Mouse (Mus musculus) olfactory bulb, adult 2 months (tissue): ENCODE measurements around the gene Slc16a11. TPM values are rescaled to one million over a fixed set of nuclear protein-coding genes. Genes with fewer than 3 reads are reported as not detected.
A peak's percentile ranks its signal among the peaks of the same experiment; 100 is the strongest.

Experiments
- H3K27ac ChIP-seq: fragments of 200-500 bp; 2 replicates; pipeline ENCODE4 v1.5.1; 2012; ENCODE audit warnings: low read depth, low read length; ENCODE audit not compliant: insufficient read depth
- H3K4me1 ChIP-seq: fragments of 200-500 bp; 2 replicates; pipeline ENCODE4 v1.6.1; 2012; ENCODE audit warnings: low read length; ENCODE audit not compliant: control insufficient read depth, insufficient read depth
- H3K4me3 ChIP-seq: fragments of 200-500 bp; 2 replicates; pipeline ENCODE4 v1.5.1; 2012; ENCODE audit warnings: mild to moderate bottlenecking, low read depth, low read length, moderate library complexity; ENCODE audit not compliant: insufficient read depth
- CTCF ChIP-seq: fragments of 200-500 bp; IDR thresholded peaks from 2 replicates; pipeline ENCODE4 v1.5.1; 2012; ENCODE audit warnings: low read depth, mild to moderate bottlenecking, low read length, moderate library complexity; ENCODE audit not compliant: insufficient read depth
- POLR2A ChIP-seq: fragments of 200-500 bp; IDR thresholded peaks from 2 replicates; pipeline ENCODE4 v1.6.1; 2012; ENCODE audit warnings: mild to moderate bottlenecking, low read depth, low read length, moderate library complexity; ENCODE audit not compliant: insufficient read depth
- WGBS: fragments of 180-500 bp; shearing (Covaris S2); methylation state at CpG from one replicate; pipeline ENCODE4 v1.1.7; 2018; 5-methylcytosine and 5-hydroxymethylcytosine counted together
- polyA plus RNA-seq: library from polyadenylated mRNA; stranded (reverse); fragments of >200 nt; gene quantifications from 2 replicates; pipeline ENCODE4 v1.2.4, GENCODE M21; 2012; ENCODE audit warnings: low replicate concordance; ENCODE audit not compliant: missing spikeins, insufficient read depth, insufficient read length

Gene Slc16a11
- polyA plus RNA-seq, 1 experiment = not detected

DNA sequence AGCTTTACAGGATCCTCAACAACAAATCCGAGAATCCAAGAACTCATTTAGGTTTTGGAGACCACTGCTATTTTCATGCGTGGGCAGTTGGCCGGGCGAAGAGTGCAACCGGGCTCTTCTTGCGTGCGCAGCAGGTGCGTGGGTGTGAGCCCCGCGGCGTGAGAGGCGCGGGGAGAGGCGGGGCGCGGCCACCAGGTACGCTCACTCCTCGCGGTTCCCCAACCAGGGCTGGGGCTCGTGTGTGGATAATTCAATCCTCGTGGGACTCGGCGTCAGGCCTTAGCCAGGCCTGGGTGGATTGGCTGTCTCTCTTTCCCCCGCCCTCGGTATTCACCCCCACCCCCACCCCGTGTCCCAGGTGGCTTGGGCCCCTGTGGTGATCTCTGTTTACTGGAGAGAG, 1.2 kb downstream of the Slc16a11 start:
- Histone ChIP-seq H3K27ac (no peak overlapping the region), H3K4me1 (peaks cover 26% of the 10 kb centered on the region), H3K4me3 (peak overlapping the region; percentile 49)
- TF ChIP-seq CTCF (no peak), POLR2A (no peak)
- 2% methylated on average over 26 of the region's 26 CpGs for WGBS

- 2% methylated on average over 46 of the region's 46 CpGs for WGBS
- Histone ChIP-seq H3K4me3 (peak overlapping the region; percentile 49), H3K27ac (no peak overlapping the region), H3K4me1 (peaks cover 31% of the 10 kb centered on the region)
- TF ChIP-seq POLR2A (no peak; the same call in 1 of the 2 replicates), CTCF (no peak)
Measured at GRCm38 (mm10) chr11:70214191-70214855, 1.8 kb downstream of the Slc16a11 start.

- peaks cover 31% of the 10 kb centered on the region for H3K4me1 ChIP-seq
- no peak overlapping the region for H3K27ac ChIP-seq
- 21% methylated on average over 18 of the region's 18 CpGs for WGBS
- H3K4me3 ChIP-seq = peak overlapping the region; percentile 49; the same call in 1 of the 2 replicates
- TF ChIP-seq CTCF (no peak), POLR2A (no peak)
Measured at GRCm38 (mm10) chr11:70214856-70215209, 2.3 kb downstream of the Slc16a11 start.

GRCm38 (mm10) chr11:70215301-70215700, 2.7 kb downstream of the Slc16a11 start:
- 28% methylated on average over 22 of the region's 22 CpGs for whole genome bisulfite sequencing
- Histone ChIP-seq H3K4me3 (no peak overlapping the region), H3K4me1 (peaks cover 35% of the 10 kb centered on the region), H3K27ac (no peak overlapping the region)
- TF ChIP-seq POLR2A = no peak
- TF ChIP-seq CTCF = no peak

DNA sequence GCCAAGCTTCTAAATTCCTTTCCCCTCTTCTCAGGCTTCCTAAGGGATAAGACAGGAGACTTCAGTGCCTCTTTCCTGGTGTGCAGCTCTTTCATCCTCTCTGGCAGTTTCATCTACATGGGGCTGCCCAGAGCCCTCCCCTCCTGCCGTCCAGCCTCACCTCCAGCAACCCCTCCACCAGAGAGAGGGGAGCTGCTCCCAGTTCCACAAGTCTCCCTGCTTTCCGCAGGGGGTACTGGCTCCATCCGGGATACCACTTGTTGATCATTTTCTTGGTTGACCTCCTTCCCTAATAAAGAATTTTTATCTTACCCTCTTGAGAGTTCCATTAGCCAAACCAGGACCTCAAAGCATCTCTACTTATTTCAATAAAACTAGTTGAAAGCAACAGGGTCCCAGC, 3.6 kb downstream of the Slc16a11 start:
- no peak overlapping the region for H3K4me3 ChIP-seq
- no peak for TF ChIP-seq CTCF
- TF ChIP-seq POLR2A = no peak
- WGBS = 69% methylated on average over 3 of the region's 3 CpGs
- no peak overlapping the region for H3K27ac ChIP-seq
- peaks cover 35% of the 10 kb centered on the region for H3K4me1 ChIP-seq

DNA sequence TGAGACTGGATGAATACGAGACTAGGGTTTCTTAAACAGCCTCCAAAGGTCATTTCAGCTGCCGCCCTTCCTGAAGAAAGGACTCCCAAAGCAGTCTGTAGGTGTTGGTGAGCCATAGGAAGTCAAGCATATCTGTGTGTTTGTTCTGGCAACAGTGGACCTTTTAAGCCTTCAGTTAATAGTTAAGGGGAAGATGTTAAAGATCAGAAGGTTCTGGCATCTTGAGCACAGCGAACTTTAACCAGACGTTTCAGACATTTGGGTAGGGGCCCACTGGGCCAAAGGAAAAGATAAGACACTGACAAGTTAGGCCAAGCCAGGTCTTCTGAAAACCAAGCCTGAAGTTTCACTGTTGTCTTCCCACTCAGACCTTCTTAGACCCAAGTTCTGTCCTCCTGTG, 5.5 kb downstream of the Slc16a11 start:
- 91% methylated on average over 4 of the region's 4 CpGs for WGBS
- no peak overlapping the region for H3K27ac ChIP-seq
- TF ChIP-seq POLR2A (no peak), CTCF (no peak)
- H3K4me1 ChIP-seq = peaks cover 36% of the 10 kb centered on the region
- H3K4me3 ChIP-seq = no peak overlapping the region

DNA sequence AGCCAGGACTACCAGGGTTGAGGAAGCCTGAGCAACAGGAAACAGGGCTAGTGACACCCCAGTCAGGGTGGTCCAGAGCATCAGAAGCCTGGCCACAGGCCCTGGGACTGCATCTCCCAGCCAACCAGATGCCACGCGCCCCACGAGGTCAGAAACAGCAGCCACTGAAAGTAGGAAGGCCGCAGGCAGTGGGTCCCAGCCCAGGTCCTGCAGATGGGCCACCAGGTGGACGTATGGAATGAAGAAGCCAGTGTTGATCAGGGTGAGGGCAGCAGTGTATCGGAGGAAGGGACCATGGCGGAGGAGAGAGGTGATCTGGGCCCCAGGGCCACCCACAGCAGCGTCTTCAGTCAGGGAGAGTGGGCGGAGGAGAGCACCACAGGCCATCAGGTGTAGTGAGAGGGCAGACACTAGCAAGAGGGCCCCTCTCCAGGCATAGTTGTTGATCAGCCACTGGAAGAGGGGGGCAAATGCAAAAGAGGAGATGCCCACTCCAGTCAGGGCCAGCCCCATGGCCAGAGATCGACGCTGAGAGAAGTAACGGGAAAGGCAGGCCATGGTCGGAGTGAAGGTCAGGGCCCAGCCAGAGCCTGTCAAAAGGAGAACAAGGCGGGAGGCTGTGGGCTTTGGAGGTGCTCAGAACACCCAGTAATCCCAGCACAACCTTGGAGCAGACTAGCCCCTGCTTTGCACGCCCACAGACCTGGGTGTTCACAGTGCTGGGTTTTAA, 6.4 kb downstream of the Slc16a11 start:
- 88% methylated on average over 15 of the region's 15 CpGs for WGBS
- TF ChIP-seq CTCF (no peak), POLR2A (no peak)

DNA sequence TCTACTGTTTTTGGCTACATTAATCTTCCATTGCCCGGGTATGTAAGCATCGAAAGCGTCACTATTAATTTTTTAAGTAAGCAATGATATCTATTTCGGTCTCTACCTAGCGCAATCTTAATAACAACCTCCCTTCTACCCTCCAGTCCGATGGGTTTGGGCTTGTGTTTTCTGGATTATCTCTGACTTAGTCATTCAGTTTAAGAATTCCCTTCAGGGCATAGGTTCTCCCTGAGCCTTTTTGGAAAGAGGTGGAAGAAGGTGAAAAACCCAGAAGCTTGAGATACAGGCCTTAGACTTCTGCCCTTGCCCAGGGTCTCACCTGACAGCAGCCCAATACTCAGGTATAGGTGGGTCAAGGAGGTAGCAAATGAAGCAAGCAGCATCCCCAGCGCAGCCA, 7.3 kb downstream of the Slc16a11 start:
- WGBS = 43% methylated on average over 7 of the region's 7 CpGs
- Histone ChIP-seq H3K27ac (peak overlapping the region; percentile 67), H3K4me3 (peak overlapping the region; percentile 67), H3K4me1 (peaks cover 23% of the 10 kb centered on the region)
- TF ChIP-seq POLR2A (no peak), CTCF (no peak)

More for the DNA sequence above, 6.4 kb downstream of the Slc16a11 start:
- H3K4me3 ChIP-seq = no peak overlapping the region
- H3K27ac ChIP-seq = no peak overlapping the region
- H3K4me1 ChIP-seq = peaks cover 32% of the 10 kb centered on the region

GRCm38 (mm10) chr11:70220323-70220722, 7.8 kb downstream of the Slc16a11 start:
- 2% methylated on average over 24 of the region's 24 CpGs for WGBS
- Histone ChIP-seq H3K4me3 (peak overlapping the region; percentile 67), H3K4me1 (peaks cover 18% of the 10 kb centered on the region), H3K27ac (peak overlapping the region; percentile 67)
- TF ChIP-seq POLR2A (no peak), CTCF (no peak)

GRCm38 (mm10) chr11:70220731-70221602, 8.4 kb downstream of the Slc16a11 start, which contains the start of gene Slc16a13:
Slc16a13 (minus strand) TSS chr11:70221064.
- TF ChIP-seq POLR2A (peak; percentile 83; the same call in 1 of the 2 replicates), CTCF (no peak)
- Histone ChIP-seq H3K4me1 (peaks cover 18% of the 10 kb centered on the region), H3K27ac (peak within 1 kb of the TSS; percentile 72), H3K4me3 (peak within 1 kb of the TSS; percentile 67)
- WGBS = 1% methylated on average over 28 of the region's 28 CpGs
